Mouse (Mus musculus): ENCODE data around the gene Grik4.

DNA sequence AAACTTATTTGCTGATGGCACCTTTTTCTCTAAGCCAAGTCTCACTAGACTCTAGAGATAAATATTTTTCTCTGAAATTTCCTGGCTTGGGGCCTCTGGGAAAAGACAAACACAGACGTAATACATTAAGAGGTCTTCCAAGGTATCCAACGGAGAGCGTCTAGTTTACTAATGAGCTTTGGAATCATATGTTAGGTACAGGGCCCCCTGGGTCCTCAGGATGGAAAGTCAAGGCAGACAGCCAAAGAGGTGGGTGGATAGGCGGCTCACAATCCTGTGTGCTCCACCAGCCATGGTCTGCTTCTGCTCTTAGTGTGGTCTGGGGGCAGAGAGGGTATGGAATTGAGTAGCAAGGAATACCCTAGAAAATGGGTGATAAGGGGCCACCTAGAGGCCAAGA is 223.1 kb downstream of the Grik4 start:
- TF ChIP-seq EP300 (optimal IDR thresholded peaks at IDR 0.05) (no peak), CTCF (IDR thresholded peaks at IDR 0.05; ENCODE audit: low read depth) (no peak)

Measured in stomach, postnatal 0 days (tissue).